Mouse (Mus musculus) inflammation-experienced regulatory T-cells, adult 16 weeks (primary cell): Measurements from ENCODE around the gene Olfr457. TPM values are rescaled to one million over a fixed set of nuclear protein-coding genes. Genes with fewer than 3 reads are reported as not detected.

Experiments used
- polyA plus RNA-seq: library from polyadenylated mRNA; unstranded; fragments of 100-300 nt; shearing (Covaris generic); gene quantifications from one replicate; pipeline ENCODE4 v1.2.1, GENCODE M21; 2017

The Olfr457 gene
- not detected for polyA plus RNA-seq

GRCm38 (mm10) chr6:42476235-42476634 lies at the start of gene Olfr457:
Gene Olfr457 (minus strand): TSS chr6:42476335.

GRCm38 (mm10) chr6:42487114-42487513 lies 11.0 kb upstream of the Olfr457 start, which contains the start of gene Olfr456:
Gene Olfr456 (minus strand): TSS chr6:42487214.

GRCm38 (mm10) chr6:42465096-42465495 lies 11.0 kb downstream of the Olfr457 start, which contains the start of gene Olfr458:
Gene Olfr458 (minus strand): TSS chr6:42465196.

GRCm38 (mm10) chr6:42434446-42434845 lies 41.7 kb downstream of the Olfr457 start, which contains the start of gene Tas2r126:
Gene Tas2r126 (plus strand): TSS chr6:42434535.

Other genes with a start within 250 kb of the Olfr457 start
- 12.2 TPM for gene Gstk1, start 230.4 kb downstream of the Olfr457 start, polyA plus RNA-seq
- gene Tmem139, start 214.4 kb downstream of the Olfr457 start, polyA plus RNA-seq = not detected
- gene Casp2, start 211.3 kb downstream of the Olfr457 start, polyA plus RNA-seq = 77.0 TPM
- gene Clcn1, start 189.7 kb downstream of the Olfr457 start, polyA plus RNA-seq = not detected
- not detected for gene Fam131b, start 151.7 kb downstream of the Olfr457 start, polyA plus RNA-seq
- gene Zyx, start 126.7 kb downstream of the Olfr457 start, polyA plus RNA-seq = 98.2 TPM
- gene Epha1, start 103.1 kb downstream of the Olfr457 start, polyA plus RNA-seq = 0.38 TPM
- not detected for gene Tas2r143, start 76.1 kb downstream of the Olfr457 start, polyA plus RNA-seq
- not detected for gene Tas2r135, start 70.9 kb downstream of the Olfr457 start, polyA plus RNA-seq
- gene Tas2r126, start 41.8 kb downstream of the Olfr457 start, polyA plus RNA-seq = not detected
- gene Olfr458, start 11.1 kb downstream of the Olfr457 start, polyA plus RNA-seq = not detected
- not detected for gene Olfr456, start 10.9 kb upstream of the Olfr457 start, polyA plus RNA-seq
- not detected for gene Olfr455, start 71.3 kb upstream of the Olfr457 start, polyA plus RNA-seq
- gene Tcaf3, start 121.4 kb upstream of the Olfr457 start, polyA plus RNA-seq = not detected
- not detected for gene Tcaf2, start 168.9 kb upstream of the Olfr457 start, polyA plus RNA-seq
- not detected for gene Tcaf1, start 233.8 kb upstream of the Olfr457 start, polyA plus RNA-seq